Mouse (Mus musculus): ENCODE measurements around the gene Palm. TPM values are rescaled to one million over a fixed set of nuclear protein-coding genes. Genes with fewer than 3 reads are reported as not detected.

Gene Palm
- polyA plus RNA-seq, 1 experiment from 2014 or later = 80.7 TPM

- WGBS = 76% methylated on average over 5 of the region's 5 CpGs
- peak overlapping the region; percentile 93; the same call in 1 of the 2 replicates for H3K27ac ChIP-seq
- no peaks in the 10 kb centered on the region for H3K36me3 ChIP-seq
- H3K9me3 ChIP-seq = no peaks in the 10 kb centered on the region
- no peak for DNase-seq (ENCODE audit: low spot score)
- H3K4me1 ChIP-seq = peaks cover 29% of the 10 kb centered on the region
- 0 out of 2 replicates have a peak overlapping the region, but pooled peaks have one; percentile 89 for H3K4me3 ChIP-seq
- no peaks in the 10 kb centered on the region for H3K27me3 ChIP-seq (ENCODE audit: insufficient read depth, poor library complexity, severe bottlenecking)
Observed at GRCm38 (mm10) chr10:79792339-79793040, 882 bp upstream of the Palm start.

GRCm38 (mm10) chr10:79793738-79794490 lies 542 bp downstream of the Palm start:
- no peaks in the 10 kb centered on the region for H3K36me3 ChIP-seq
- WGBS = 4% methylated on average over 38 of the region's 38 CpGs
- no peaks in the 10 kb centered on the region for H3K27me3 ChIP-seq (ENCODE audit: insufficient read depth, poor library complexity, severe bottlenecking)
- H3K27ac ChIP-seq = peak overlapping the region; percentile 93
- H3K4me1 ChIP-seq = peaks cover 34% of the 10 kb centered on the region
- H3K4me3 ChIP-seq = peak overlapping the region; percentile 89
- no peak for DNase-seq (ENCODE audit: low spot score)
- no peaks in the 10 kb centered on the region for H3K9me3 ChIP-seq

GRCm38 (mm10) chr10:79794491-79794931 lies 1.1 kb downstream of the Palm start:
- H3K4me3 ChIP-seq = peak overlapping the region; percentile 89
- H3K27ac ChIP-seq = peak overlapping the region; percentile 93
- no peaks in the 10 kb centered on the region for H3K27me3 ChIP-seq (ENCODE audit: insufficient read depth, poor library complexity, severe bottlenecking)
- 12% methylated on average over 10 of the region's 10 CpGs for WGBS
- peaks cover 34% of the 10 kb centered on the region for H3K4me1 ChIP-seq
- DNase-seq (ENCODE audit: low spot score) = no peak
- H3K36me3 ChIP-seq = no peaks in the 10 kb centered on the region
- no peaks in the 10 kb centered on the region for H3K9me3 ChIP-seq

- Histone ChIP-seq H3K36me3 (no peaks in the 10 kb centered on the region), H3K4me1 (peaks cover 40% of the 10 kb centered on the region), H3K9me3 (no peaks in the 10 kb centered on the region), H3K4me3 (0 out of 2 replicates have a peak overlapping the region, but pooled peaks have one; percentile 8), H3K27me3 (ENCODE audit: insufficient read depth, poor library complexity, severe bottlenecking) (no peaks in the 10 kb centered on the region), H3K27ac (no peak overlapping the region)
- no peak for DNase-seq (ENCODE audit: low spot score)
- WGBS = 95% methylated on average over 3 of the region's 3 CpGs
Observed at GRCm38 (mm10) chr10:79795905-79796304, 2.5 kb downstream of the Palm start.

- Histone ChIP-seq H3K4me3 (no peak overlapping the region), H3K27me3 (ENCODE audit: insufficient read depth, poor library complexity, severe bottlenecking) (no peaks in the 10 kb centered on the region), H3K9me3 (no peaks in the 10 kb centered on the region), H3K36me3 (no peaks in the 10 kb centered on the region), H3K4me1 (peaks cover 50% of the 10 kb centered on the region), H3K27ac (no peak overlapping the region; the same call in 1 of the 2 replicates)
- 34% methylated on average over 15 of the region's 15 CpGs for WGBS
- DNase-seq (ENCODE audit: low spot score) = no peak
Observed at GRCm38 (mm10) chr10:79797326-79797725, 4.0 kb downstream of the Palm start.

- H3K36me3 ChIP-seq = no peaks in the 10 kb centered on the region
- peaks cover 57% of the 10 kb centered on the region for H3K4me1 ChIP-seq
- no peaks in the 10 kb centered on the region for H3K27me3 ChIP-seq (ENCODE audit: insufficient read depth, poor library complexity, severe bottlenecking)
- no peak overlapping the region for H3K27ac ChIP-seq
- H3K9me3 ChIP-seq = no peaks in the 10 kb centered on the region
- H3K4me3 ChIP-seq = 0 out of 2 replicates have a peak overlapping the region, but pooled peaks have one; percentile 0
- WGBS = 74% methylated on average over 12 of the region's 12 CpGs
- DNase-seq (ENCODE audit: low spot score) = no peak
Observed at GRCm38 (mm10) chr10:79798289-79798928, 5.0 kb downstream of the Palm start.

GRCm38 (mm10) chr10:79800508-79800907 lies 7.1 kb downstream of the Palm start:
- WGBS = 84% methylated on average over 11 of the region's 11 CpGs
- Histone ChIP-seq H3K9me3 (no peaks in the 10 kb centered on the region), H3K27ac (peak overlapping the region; percentile 52; the same call in 1 of the 2 replicates), H3K27me3 (ENCODE audit: insufficient read depth, poor library complexity, severe bottlenecking) (no peaks in the 10 kb centered on the region), H3K4me1 (peaks cover 56% of the 10 kb centered on the region), H3K36me3 (peaks cover 2% of the 10 kb centered on the region; the same call in 1 of the 2 replicates), H3K4me3 (no peak overlapping the region)
- DNase-seq (ENCODE audit: low spot score) = no peak

- peaks cover 3% of the 10 kb centered on the region; the same call in 1 of the 2 replicates for H3K36me3 ChIP-seq
- 11% methylated on average over 3 of the region's 3 CpGs for WGBS
- 0 out of 2 replicates have a peak overlapping the region, but pooled peaks have one; percentile 30 for H3K4me3 ChIP-seq
- H3K27me3 ChIP-seq (ENCODE audit: insufficient read depth, poor library complexity, severe bottlenecking) = no peaks in the 10 kb centered on the region
- H3K9me3 ChIP-seq = no peaks in the 10 kb centered on the region
- H3K4me1 ChIP-seq = peaks cover 67% of the 10 kb centered on the region
- no peak for DNase-seq (ENCODE audit: low spot score)
- H3K27ac ChIP-seq = peak overlapping the region; percentile 76
Observed at GRCm38 (mm10) chr10:79801837-79802236, 8.5 kb downstream of the Palm start.

- H3K4me3 ChIP-seq = peak overlapping the region; percentile 30
- H3K9me3 ChIP-seq = no peaks in the 10 kb centered on the region
- peak overlapping the region; percentile 76 for H3K27ac ChIP-seq
- WGBS = 22% methylated on average over 11 of the region's 11 CpGs
- H3K27me3 ChIP-seq (ENCODE audit: insufficient read depth, poor library complexity, severe bottlenecking) = no peaks in the 10 kb centered on the region
- no peak for DNase-seq (ENCODE audit: low spot score)
- peaks cover 4% of the 10 kb centered on the region; the same call in 1 of the 2 replicates for H3K36me3 ChIP-seq
- peaks cover 68% of the 10 kb centered on the region for H3K4me1 ChIP-seq
Observed at GRCm38 (mm10) chr10:79802331-79802971, 9.1 kb downstream of the Palm start.

- Histone ChIP-seq H3K27me3 (ENCODE audit: insufficient read depth, poor library complexity, severe bottlenecking) (no peaks in the 10 kb centered on the region), H3K27ac (peak overlapping the region; percentile 76), H3K36me3 (peaks cover 11% of the 10 kb centered on the region), H3K4me1 (peaks cover 69% of the 10 kb centered on the region), H3K9me3 (no peaks in the 10 kb centered on the region), H3K4me3 (peak overlapping the region; percentile 34; the same call in 1 of the 2 replicates)
- DNase-seq (ENCODE audit: low spot score) = no peak
- WGBS = 15% methylated on average over 29 of the region's 29 CpGs
Observed at GRCm38 (mm10) chr10:79803716-79804323, 10.4 kb downstream of the Palm start.

- no peak for DNase-seq (ENCODE audit: low spot score)
- Histone ChIP-seq H3K27ac (peak overlapping the region; percentile 81), H3K27me3 (ENCODE audit: insufficient read depth, poor library complexity, severe bottlenecking) (no peaks in the 10 kb centered on the region), H3K36me3 (peaks cover 22% of the 10 kb centered on the region), H3K4me1 (peaks cover 65% of the 10 kb centered on the region), H3K9me3 (no peaks in the 10 kb centered on the region), H3K4me3 (peak overlapping the region; percentile 25; the same call in 1 of the 2 replicates)
- 19% methylated on average over 11 of the region's 11 CpGs for WGBS
Observed at GRCm38 (mm10) chr10:79805636-79806035, 12.3 kb downstream of the Palm start.

GRCm38 (mm10) chr10:79806331-79806730 lies 13.0 kb downstream of the Palm start:
- Histone ChIP-seq H3K27me3 (ENCODE audit: insufficient read depth, poor library complexity, severe bottlenecking) (no peaks in the 10 kb centered on the region), H3K9me3 (no peaks in the 10 kb centered on the region), H3K27ac (peak overlapping the region; percentile 81), H3K4me3 (peak overlapping the region; percentile 25), H3K36me3 (peaks cover 28% of the 10 kb centered on the region), H3K4me1 (peaks cover 63% of the 10 kb centered on the region)
- no peak for DNase-seq (ENCODE audit: low spot score)
- WGBS = 71% methylated on average over 9 of the region's 9 CpGs

Measured in heart, embryonic 10.5 days (tissue).